Mouse (Mus musculus) retina, postnatal 1 day (tissue): ENCODE results near the gene Tufm.

Experiments
- DNase-seq: peaks from one replicate; pipeline ENCODE4 v3.0.0-alpha.2; 2012

Gene Tufm

GRCm38 (mm10) chr7:126501684-126502022 lies 14.5 kb downstream of the Tufm start:
- DNase-seq: no peak

- DNase-seq: peak; percentile 99
Measured at GRCm38 (mm10) chr7:126502023-126502741, 15.0 kb downstream of the Tufm start.

DNA sequence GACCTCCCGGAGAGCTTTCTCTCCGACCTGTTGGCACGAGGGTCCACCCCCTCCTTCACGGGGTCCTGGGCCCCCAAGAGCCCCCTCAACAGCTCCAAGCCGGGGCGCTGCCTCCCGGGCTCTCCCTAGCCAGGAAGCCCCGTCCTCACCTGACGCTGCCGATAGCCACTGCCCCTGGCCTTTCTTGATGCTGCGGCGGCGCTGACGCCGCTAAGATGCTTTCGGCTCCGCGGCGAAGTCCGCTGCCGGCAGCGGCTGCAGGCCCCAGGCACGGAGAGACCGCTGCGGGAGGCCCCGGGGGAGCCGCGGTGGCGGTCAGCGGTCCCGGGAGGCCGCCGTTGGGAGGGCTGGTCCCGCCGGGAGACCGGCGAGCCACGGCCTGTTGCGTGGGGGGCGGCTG lies 15.6 kb downstream of the Tufm start:
- no peak for DNase-seq

- DNase-seq: peak; percentile 99
Measured at GRCm38 (mm10) chr7:126503273-126503878, 16.2 kb downstream of the Tufm start, which contains the start of gene Atxn2l. Gene Atxn2l, minus strand, starts transcription at chr7:126503437.

DNA sequence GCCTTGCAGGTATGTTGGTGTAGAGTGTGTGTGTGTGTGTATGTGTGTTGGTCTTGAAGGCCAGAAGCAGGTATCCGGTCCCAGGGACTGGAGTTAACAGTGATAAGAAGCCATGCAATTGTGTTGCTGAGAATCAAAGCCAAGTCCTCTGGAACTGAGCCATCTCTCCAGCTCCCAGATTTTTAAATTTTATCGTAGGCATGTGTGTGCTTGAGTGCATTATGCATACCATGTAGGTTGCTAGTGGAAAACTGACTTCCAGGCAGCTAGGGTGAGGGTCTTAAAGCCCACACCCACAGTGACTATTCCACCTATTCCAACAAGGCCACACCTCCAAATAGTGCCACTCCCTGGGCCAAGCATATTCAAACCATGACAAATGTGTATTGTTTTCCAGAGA lies 17.8 kb downstream of the Tufm start:
- DNase-seq: no peak

DNA sequence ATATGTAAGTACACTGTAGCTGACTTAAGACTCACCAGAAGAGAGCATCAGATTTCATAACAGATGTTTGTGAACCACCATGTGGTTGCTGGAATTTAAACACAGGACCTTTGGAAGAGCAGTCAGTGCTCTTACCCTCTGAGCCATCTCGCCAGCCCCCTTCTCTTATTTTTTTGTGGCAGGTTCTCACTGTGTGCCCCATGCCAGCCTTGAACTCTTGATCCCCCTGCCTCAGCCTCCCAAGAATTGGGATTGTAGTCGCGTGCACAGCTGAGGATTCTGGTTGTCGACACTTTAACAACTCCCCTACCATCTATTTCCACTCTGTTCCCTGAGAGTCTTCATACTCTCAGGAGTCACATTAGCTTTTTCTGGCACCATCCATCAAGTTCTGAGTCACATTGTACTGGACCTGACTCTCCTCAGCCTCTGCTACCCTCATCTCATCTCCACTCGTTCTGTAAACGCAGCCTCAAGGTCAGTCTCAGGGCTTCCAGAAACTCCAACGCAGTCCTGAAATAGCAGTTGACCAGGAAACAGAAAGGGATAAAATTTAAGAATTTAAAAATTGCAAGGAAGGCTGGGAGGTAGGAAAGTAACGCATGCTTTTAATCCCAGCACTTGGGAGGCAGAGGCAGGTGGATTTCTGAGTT lies 20.1 kb downstream of the Tufm start:
- no peak for DNase-seq

DNA sequence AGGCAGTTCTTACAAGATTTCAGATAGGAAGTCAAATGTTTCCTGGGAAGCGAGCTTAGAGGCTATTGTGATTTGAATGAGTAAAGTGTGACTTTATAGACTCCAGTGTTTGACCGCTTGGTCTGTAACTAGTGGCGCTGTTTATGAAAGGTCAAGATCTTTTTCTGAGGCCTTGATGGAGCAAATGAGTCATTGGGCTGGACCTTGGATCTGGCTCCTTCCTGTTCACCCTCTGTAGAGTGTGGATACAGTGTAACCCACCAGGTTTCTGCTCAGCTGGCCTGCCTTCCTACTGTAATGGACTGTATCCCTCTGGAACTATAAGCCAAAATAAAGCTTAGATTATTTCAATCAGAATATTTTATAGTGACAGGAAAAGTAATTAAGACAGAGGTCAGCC lies 24.1 kb downstream of the Tufm start:
- DNase-seq: no peak

DNA sequence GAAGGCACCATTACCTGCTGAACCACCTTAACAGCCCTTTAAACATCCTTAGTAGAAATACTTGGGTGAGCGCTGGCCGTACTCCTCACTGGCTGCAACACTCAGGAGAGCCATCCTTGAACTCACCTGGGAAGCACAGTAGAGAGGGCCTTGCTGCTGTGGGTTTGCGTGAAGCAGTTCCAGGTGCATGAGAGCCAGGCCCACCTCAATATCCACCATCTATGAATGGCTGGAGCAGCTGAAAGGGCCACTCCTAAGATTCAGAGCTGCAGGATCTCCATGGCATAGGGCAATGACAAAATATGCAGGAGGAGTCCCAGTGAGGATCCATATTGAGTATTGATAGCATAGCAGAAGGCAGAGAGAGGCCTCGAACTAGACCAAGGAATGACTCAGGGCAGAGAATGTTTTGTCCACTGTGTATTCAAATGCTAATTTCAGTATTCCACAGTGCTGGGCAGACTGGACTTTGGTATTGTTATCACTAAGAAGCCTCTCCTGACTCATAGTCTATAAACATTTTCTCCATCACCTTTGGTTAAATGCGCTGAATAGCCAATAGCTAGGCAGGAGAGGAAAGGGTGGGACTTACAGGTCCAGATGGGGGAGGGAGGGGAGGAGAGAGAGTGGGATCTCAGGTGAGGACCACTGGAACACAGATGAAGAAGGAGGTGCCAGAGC lies 31.2 kb downstream of the Tufm start:
- DNase-seq: no peak

DNA sequence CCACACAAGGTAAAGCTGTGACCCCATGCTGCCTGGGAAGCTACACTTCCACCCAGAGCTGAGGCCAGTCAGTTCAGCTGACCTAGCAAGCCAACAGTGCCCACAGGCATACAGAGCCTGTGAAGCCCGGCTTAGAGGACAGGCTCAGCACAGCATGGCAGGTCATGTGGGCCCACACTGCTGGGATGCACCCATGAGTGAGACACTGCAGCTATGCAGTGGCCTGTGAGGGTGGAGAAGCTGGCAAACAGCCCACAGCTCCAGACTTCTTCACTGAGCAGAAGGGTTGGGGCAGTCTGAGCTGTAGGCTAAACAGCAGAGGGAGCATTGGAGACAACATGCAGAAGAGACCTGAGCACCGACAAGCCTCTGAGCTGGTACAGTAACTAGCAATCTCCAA lies 32.4 kb downstream of the Tufm start:
- DNase-seq: peak; percentile 34

GRCm38 (mm10) chr7:126523316-126523715 lies 36.2 kb downstream of the Tufm start:
- DNase-seq: no peak

DNA sequence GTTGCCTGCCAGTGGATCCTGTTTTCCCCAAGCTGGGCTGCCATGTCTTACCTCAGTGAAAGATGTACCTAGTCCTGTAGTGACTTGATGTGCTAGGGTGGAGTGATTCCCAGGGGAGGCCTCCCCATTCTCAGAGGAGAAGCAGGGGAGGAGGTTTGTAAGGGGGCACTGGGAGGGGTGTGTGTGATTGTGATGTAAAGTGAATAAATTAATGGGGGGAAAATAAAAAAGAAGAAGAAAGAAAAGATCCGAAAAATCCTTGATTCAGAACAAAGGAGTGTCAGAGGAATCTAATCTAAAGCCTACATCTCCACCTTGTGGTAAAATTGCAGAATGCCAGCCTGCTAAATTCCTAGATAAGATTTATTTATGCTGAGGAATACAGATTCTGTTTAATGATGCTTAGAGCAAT lies 41.0 kb downstream of the Tufm start:
- DNase-seq: peak; percentile 71

- DNase-seq: no peak
Measured at GRCm38 (mm10) chr7:126533434-126533833, 46.3 kb downstream of the Tufm start.

DNA sequence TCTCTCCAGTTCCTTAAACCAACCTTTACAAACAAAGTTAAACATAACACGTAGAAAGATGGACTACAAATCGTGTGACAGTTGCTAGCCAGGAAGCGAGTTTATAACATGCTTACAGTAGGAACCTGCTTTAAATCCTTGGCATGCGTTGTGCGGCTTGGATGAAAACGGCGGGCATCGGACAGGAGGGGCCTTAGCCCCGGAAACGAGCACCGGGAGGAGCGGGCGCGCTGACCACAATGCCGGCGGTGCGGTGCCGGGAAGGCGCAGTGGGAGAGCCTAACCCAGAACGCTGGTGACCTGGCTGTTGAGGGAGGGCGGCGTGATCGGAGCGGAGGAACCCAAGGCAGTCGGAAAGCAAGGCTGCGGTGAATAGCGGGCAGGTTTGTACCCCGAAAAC lies 48.6 kb downstream of the Tufm start:
- peak; percentile 45 for DNase-seq

- DNase-seq: no peak
Measured at GRCm38 (mm10) chr7:126536466-126536865, 49.3 kb downstream of the Tufm start.

- peak; percentile 54 for DNase-seq
Measured at GRCm38 (mm10) chr7:126537820-126538585, 50.8 kb downstream of the Tufm start.
